Mouse (Mus musculus): ENCODE measurements around the gene Ppm1b. TPM values are rescaled to one million over a fixed set of nuclear protein-coding genes. Genes with fewer than 3 reads are reported as not detected.

The Ppm1b gene
- polyA plus RNA-seq, 1 experiment from 2014 or later: 95.4 TPM

Other genes with a start within 250 kb of the Ppm1b start
- 58.1 and 59.5 TPM in 2 replicates for gene Lrpprc, start 166.0 kb upstream of the Ppm1b start, polyA plus RNA-seq (2016; fragmentation: Nextera tagmentation; extraction: Ambion mirVana)
- 0.37 and 0.45 TPM in 2 replicates for gene Slc3a1, start 71.6 kb downstream of the Ppm1b start, polyA plus RNA-seq (2016; fragmentation: Nextera tagmentation; extraction: Ambion mirVana)
- 28.8 and 30.5 TPM in 2 replicates for gene Prepl, start 133.5 kb downstream of the Ppm1b start, polyA plus RNA-seq (2016; fragmentation: Nextera tagmentation; extraction: Ambion mirVana)
- 13.6 and 15.1 TPM in 2 replicates for gene Camkmt, start 133.8 kb downstream of the Ppm1b start, polyA plus RNA-seq (2016; fragmentation: Nextera tagmentation; extraction: Ambion mirVana)

Measured in embryonic facial prominence, embryonic 12.5 days (tissue).